Mouse (Mus musculus): ENCODE data around the gene Nsun6. TPM values are rescaled to one million over a fixed set of nuclear protein-coding genes. Genes with fewer than 3 reads are reported as not detected.

Gene Nsun6
- polyA plus RNA-seq (2014; fragmentation: Illumina TruSeq; extraction: RNeasy Lipid Tissue Mini Kit (QIAGEN cat#74804); ENCODE audit: low read depth, low replicate concordance): 3.6 TPM

DNA sequence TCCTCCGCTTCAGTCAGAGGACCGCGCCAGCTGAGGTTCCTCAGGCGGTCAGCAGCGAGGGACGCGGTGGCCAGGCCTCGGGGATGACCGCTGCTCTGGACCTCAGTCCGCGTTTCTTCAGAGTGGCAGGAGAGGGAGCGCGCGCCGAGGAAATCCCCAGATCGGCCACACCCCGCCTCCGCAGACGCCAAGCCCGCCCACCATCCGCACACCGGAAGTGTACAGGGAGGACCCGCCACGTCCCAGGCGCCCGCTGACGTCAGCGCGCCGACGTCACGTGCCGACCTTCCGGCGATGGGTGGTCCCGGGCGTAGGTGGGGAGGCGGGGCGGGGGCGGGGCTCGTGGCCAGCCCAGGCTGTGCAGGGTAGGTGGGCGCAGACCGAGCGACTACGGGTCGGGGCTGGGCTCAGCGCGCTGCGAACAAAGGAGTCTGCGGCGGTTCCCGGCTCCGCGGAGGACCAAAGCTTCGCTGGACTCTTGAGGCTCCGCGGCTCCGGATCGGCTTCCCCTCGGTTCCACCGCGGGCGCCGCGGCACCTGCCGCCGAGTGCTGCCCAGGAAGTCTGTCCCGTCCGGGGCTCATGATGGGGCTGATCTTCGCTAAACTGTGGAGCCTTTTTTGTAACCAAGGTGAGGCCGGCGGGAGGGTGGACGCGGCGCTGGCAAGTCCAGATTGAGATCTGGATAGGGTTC is at the start of gene Nsun6:
TSS of gene Nsun6 (minus strand) at position 125 of the 693 bp plus-strand sequence.

DNA sequence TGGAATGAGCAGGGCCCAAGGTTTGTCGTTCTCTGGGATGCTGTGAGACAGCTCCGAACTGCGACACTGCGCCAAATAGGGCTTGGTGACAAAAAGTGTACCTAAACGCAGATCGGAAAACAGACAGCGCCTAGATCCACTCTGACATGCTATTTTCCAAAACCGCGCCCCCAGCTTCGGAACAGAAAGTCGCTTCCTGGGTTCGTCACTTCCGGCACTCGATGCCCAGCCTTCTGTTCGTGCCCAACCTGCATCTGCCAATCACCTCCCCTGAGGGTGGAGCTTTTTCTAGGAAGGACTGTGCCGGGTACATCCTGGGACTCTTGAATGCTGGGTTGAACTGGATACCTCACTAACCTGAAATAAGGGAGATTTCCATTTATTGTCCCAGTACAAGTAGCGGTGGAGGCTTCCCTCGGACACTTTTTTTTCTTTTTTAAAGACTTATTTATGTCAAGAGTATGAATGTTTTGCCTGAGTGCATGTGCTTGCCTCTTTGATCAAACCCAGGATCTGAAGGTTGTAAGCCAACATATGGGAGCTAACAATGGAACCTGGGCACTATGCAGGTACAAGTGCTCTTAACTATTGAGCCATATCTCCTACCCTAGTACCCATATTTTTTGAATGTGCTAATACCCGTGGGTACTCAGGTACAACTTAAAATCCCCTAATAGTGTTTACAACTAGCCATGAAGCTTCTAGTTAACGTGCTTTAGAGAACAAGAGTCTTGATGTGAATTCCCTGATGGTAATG is 5.6 kb downstream of the Nsun6 start, which contains the start of gene Arl5b:
TSS of gene Arl5b (plus strand) at position 279 of the 757 bp plus-strand sequence.

Other genes starting within 250 kb of the Nsun6 start
- 15.3 TPM for gene Arl5b, start 5.7 kb downstream of the Nsun6 start, polyA plus RNA-seq (2014; fragmentation: Illumina TruSeq; extraction: RNeasy Lipid Tissue Mini Kit (QIAGEN cat#74804); ENCODE audit: low read depth, low replicate concordance)